Mouse (Mus musculus): ENCODE measurements around the gene Dhx15.

- no peak for TF ChIP-seq CTCF (IDR thresholded peaks at IDR 0.05; ENCODE audit: extremely low read depth, insufficient read depth, insufficient read length, insufficient replicate concordance)
- TF ChIP-seq POLR2A (IDR thresholded peaks at IDR 0.05; ENCODE audit: low read depth, low read length): no peak
These were observed 13.0 kb downstream of the Dhx15 start for GRCm38 (mm10) chr5:52177326-52177725.
